Mouse (Mus musculus): ENCODE measurements at regions not wholly inside any gene's neighbourhood (a gene's known extent, or its start where the extent isn't known, plus 50 kb on each side); places are given as distances from the start of the nearest gene placed in this dataset.
"Not testable (repeated sequence)": the region's sequence is repeated elsewhere in the genome, so short reads cannot be mapped to it uniquely, and the experiment has no call there.

- ATAC-seq (ENCODE audit: low FRiP score) (no peak), DNase-seq (ENCODE audit: low spot score, missing footprints) (no peak)
- Histone ChIP-seq H3K27ac (ENCODE audit: low read depth, low read length) (no peak overlapping the region), H3K4me3 (ENCODE audit: low read depth, low read length) (no peak overlapping the region), H3K36me3 (ENCODE audit: control insufficient read depth, insufficient read depth, low read length) (no peaks in the 10 kb centered on the region), H3K9ac (ENCODE audit: low read length) (no peak overlapping the region), H3K9me3 (ENCODE audit: control insufficient read depth, low read length) (no peaks in the 10 kb centered on the region), H3K27me3 (ENCODE audit: control insufficient read depth, insufficient read depth, low read length) (no peaks in the 10 kb centered on the region), H3K4me2 (no peak overlapping the region), H3K4me1 (ENCODE audit: control insufficient read depth, insufficient read depth, low read length) (no peaks in the 10 kb centered on the region)
- 77% methylated on average over 5 of the region's 5 CpGs for WGBS
Observed at GRCm38 (mm10) chr17:48698456-48698855, 233.7 kb upstream of the Lrfn2 start.

DNA sequence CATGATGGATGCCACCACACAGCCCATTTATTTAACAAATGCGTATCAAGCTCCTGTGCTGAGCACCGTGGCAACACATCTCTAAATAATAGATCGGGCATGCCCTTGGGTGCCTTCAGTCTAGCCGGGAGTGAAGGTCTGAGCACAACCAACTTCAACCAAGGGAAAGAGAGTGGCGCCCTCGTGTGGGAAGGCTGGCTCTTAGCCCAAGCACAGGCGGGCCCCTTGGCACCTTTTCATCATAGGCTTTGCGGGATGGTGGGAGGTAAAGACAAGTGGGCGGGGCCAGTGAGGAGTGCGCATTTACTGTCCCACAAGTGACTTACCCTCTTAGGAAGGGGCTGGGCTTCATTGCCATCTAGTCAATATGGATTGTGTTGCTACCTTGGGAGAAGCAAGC is 231.6 kb upstream of the Lrfn2 start:
- Histone ChIP-seq H3K27me3 (ENCODE audit: control insufficient read depth, insufficient read depth, low read length) (no peaks in the 10 kb centered on the region), H3K9ac (ENCODE audit: low read length) (no peak overlapping the region), H3K9me3 (ENCODE audit: control insufficient read depth, low read length) (no peaks in the 10 kb centered on the region), H3K4me2 (no peak overlapping the region), H3K27ac (ENCODE audit: low read depth, low read length) (no peak overlapping the region), H3K36me3 (ENCODE audit: control insufficient read depth, insufficient read depth, low read length) (no peaks in the 10 kb centered on the region), H3K4me1 (ENCODE audit: control insufficient read depth, insufficient read depth, low read length) (no peaks in the 10 kb centered on the region), H3K4me3 (ENCODE audit: low read depth, low read length) (no peak overlapping the region)
- DNase-seq (ENCODE audit: low spot score, missing footprints) (no peak), ATAC-seq (ENCODE audit: low FRiP score) (no peak)
- WGBS, result 30% methylated on average over 10 of the region's 10 CpGs

GRCm38 (mm10) chr17:48720506-48720905 is 211.7 kb upstream of the Lrfn2 start:
- H3K4me2 ChIP-seq, result no peak overlapping the region
- ATAC-seq (ENCODE audit: low FRiP score), result no peak
- H3K27me3 ChIP-seq (ENCODE audit: control insufficient read depth, insufficient read depth, low read length), result no peaks in the 10 kb centered on the region
- no peak overlapping the region for H3K27ac ChIP-seq (ENCODE audit: low read depth, low read length)
- H3K4me3 ChIP-seq (ENCODE audit: low read depth, low read length), result no peak overlapping the region
- no peak overlapping the region for H3K9ac ChIP-seq (ENCODE audit: low read length)
- WGBS, result 91% methylated on average over 4 of the region's 4 CpGs
- H3K36me3 ChIP-seq (ENCODE audit: control insufficient read depth, insufficient read depth, low read length), result no peaks in the 10 kb centered on the region
- H3K4me1 ChIP-seq (ENCODE audit: control insufficient read depth, insufficient read depth, low read length), result no peaks in the 10 kb centered on the region
- DNase-seq (ENCODE audit: low spot score, missing footprints), result no peak
- no peaks in the 10 kb centered on the region for H3K9me3 ChIP-seq (ENCODE audit: control insufficient read depth, low read length)

DNA sequence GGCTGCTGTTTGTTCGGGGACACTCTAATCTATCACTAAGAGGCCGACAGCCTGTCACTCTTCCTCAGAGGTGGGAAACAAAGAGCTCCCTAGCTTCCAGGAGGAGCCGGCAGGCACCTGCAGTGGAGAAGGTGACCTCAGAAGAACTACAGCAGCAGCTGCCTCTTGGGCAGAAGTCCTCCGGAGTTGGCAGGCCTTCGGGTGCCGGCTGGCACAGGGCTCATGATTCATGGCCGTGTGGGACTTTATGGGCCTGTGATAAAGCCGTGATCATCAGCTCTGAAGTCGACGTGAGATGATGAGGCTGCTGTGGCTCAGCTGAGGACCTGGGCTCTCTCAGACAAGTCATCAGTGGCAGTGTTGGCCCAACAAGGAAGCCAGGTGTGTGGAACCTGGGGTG is 208.9 kb upstream of the Lrfn2 start:
- Histone ChIP-seq H3K4me1 (ENCODE audit: control insufficient read depth, insufficient read depth, low read length) (no peaks in the 10 kb centered on the region), H3K9me3 (ENCODE audit: control insufficient read depth, low read length) (no peaks in the 10 kb centered on the region), H3K27ac (ENCODE audit: low read depth, low read length) (no peak overlapping the region), H3K27me3 (ENCODE audit: control insufficient read depth, insufficient read depth, low read length) (no peaks in the 10 kb centered on the region), H3K4me2 (no peak overlapping the region), H3K36me3 (ENCODE audit: control insufficient read depth, insufficient read depth, low read length) (no peaks in the 10 kb centered on the region), H3K9ac (ENCODE audit: low read length) (no peak overlapping the region), H3K4me3 (ENCODE audit: low read depth, low read length) (no peak overlapping the region)
- ATAC-seq (ENCODE audit: low FRiP score), result no peak
- 87% methylated on average over 10 of the region's 10 CpGs for WGBS
- no peak for DNase-seq (ENCODE audit: low spot score, missing footprints)

GRCm38 (mm10) chr17:48724513-48725112 is 207.6 kb upstream of the Lrfn2 start:
- Histone ChIP-seq H3K9ac (ENCODE audit: low read length) (no peak overlapping the region), H3K9me3 (ENCODE audit: control insufficient read depth, low read length) (no peaks in the 10 kb centered on the region), H3K4me3 (ENCODE audit: low read depth, low read length) (no peak overlapping the region), H3K4me2 (no peak overlapping the region), H3K4me1 (ENCODE audit: control insufficient read depth, insufficient read depth, low read length) (no peaks in the 10 kb centered on the region), H3K27ac (ENCODE audit: low read depth, low read length) (no peak overlapping the region), H3K27me3 (ENCODE audit: control insufficient read depth, insufficient read depth, low read length) (no peaks in the 10 kb centered on the region), H3K36me3 (ENCODE audit: control insufficient read depth, insufficient read depth, low read length) (no peaks in the 10 kb centered on the region)
- ATAC-seq (ENCODE audit: low FRiP score), result no peak
- 86% methylated on average over 11 of the region's 11 CpGs for WGBS
- no peak for DNase-seq (ENCODE audit: low spot score, missing footprints)

DNA sequence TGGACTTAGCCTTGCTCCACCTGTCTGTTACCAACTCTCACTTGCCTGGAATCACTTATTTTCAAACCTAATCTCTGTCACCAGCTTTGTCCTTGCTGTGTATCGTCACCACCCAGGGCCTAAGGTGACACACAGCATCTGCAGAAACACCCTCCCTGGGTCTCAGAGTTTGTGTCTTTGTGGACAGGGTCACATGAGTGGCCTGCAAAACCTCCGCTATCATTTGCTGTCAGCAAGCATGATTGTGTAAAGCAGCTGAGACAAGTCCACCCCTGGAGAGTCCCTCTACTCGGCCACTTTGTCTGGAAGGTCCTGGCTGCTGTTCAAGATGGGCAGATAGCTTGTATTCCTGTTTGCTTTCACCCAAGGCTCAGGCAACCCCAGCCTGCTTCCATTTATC is 205.7 kb upstream of the Lrfn2 start:
- H3K4me3 ChIP-seq (ENCODE audit: low read depth, low read length), result no peak overlapping the region
- H3K27me3 ChIP-seq (ENCODE audit: control insufficient read depth, insufficient read depth, low read length), result no peaks in the 10 kb centered on the region
- 68% methylated on average over 3 of the region's 3 CpGs for WGBS
- no peak overlapping the region for H3K4me2 ChIP-seq
- no peak overlapping the region for H3K9ac ChIP-seq (ENCODE audit: low read length)
- ATAC-seq (ENCODE audit: low FRiP score) (no peak), DNase-seq (ENCODE audit: low spot score, missing footprints) (no peak)
- H3K27ac ChIP-seq (ENCODE audit: low read depth, low read length), result no peak overlapping the region
- H3K36me3 ChIP-seq (ENCODE audit: control insufficient read depth, insufficient read depth, low read length), result no peaks in the 10 kb centered on the region
- H3K4me1 ChIP-seq (ENCODE audit: control insufficient read depth, insufficient read depth, low read length), result no peaks in the 10 kb centered on the region
- no peaks in the 10 kb centered on the region for H3K9me3 ChIP-seq (ENCODE audit: control insufficient read depth, low read length)

- no peak for ATAC-seq (ENCODE audit: low FRiP score)
- no peak overlapping the region for H3K27ac ChIP-seq (ENCODE audit: low read depth, low read length)
Observed at GRCm38 (mm10) chr17:48733801-48734200, 198.4 kb upstream of the Lrfn2 start.

GRCm38 (mm10) chr17:48737181-48737580 is 195.0 kb upstream of the Lrfn2 start:
- not testable (repeated sequence) for H3K36me3 ChIP-seq (ENCODE audit: control insufficient read depth, insufficient read depth, low read length); H3K27ac ChIP-seq (ENCODE audit: low read depth, low read length); H3K9ac ChIP-seq (ENCODE audit: low read length); H3K4me2 ChIP-seq; DNase-seq (ENCODE audit: low spot score, missing footprints); H3K4me3 ChIP-seq (ENCODE audit: low read depth, low read length); H3K4me1 ChIP-seq (ENCODE audit: control insufficient read depth, insufficient read depth, low read length); ATAC-seq (ENCODE audit: low FRiP score); H3K9me3 ChIP-seq (ENCODE audit: control insufficient read depth, low read length); H3K27me3 ChIP-seq (ENCODE audit: control insufficient read depth, insufficient read depth, low read length)
- WGBS, result 91% methylated on average over 2 of the region's 2 CpGs

More at GRCm38 (mm10) chr17:48733801-48734200, 198.4 kb upstream of the Lrfn2 start:
- Histone ChIP-seq H3K27me3 (ENCODE audit: control insufficient read depth, insufficient read depth, low read length) (no peaks in the 10 kb centered on the region), H3K4me1 (ENCODE audit: control insufficient read depth, insufficient read depth, low read length) (no peaks in the 10 kb centered on the region; the same call in 1 of the 2 replicates), H3K9me3 (ENCODE audit: control insufficient read depth, low read length) (no peaks in the 10 kb centered on the region), H3K4me2 (no peak overlapping the region), H3K36me3 (ENCODE audit: control insufficient read depth, insufficient read depth, low read length) (no peaks in the 10 kb centered on the region), H3K4me3 (ENCODE audit: low read depth, low read length) (no peak overlapping the region), H3K9ac (ENCODE audit: low read length) (no peak overlapping the region)
- no peak for DNase-seq (ENCODE audit: low spot score, missing footprints)
- 90% methylated on average over 9 of the region's 9 CpGs for WGBS

GRCm38 (mm10) chr17:48738708-48739107 is 193.5 kb upstream of the Lrfn2 start:
- Histone ChIP-seq H3K36me3 (ENCODE audit: control insufficient read depth, insufficient read depth, low read length) (no peaks in the 10 kb centered on the region), H3K4me3 (ENCODE audit: low read depth, low read length) (no peak overlapping the region), H3K27me3 (ENCODE audit: control insufficient read depth, insufficient read depth, low read length) (no peaks in the 10 kb centered on the region), H3K4me1 (ENCODE audit: control insufficient read depth, insufficient read depth, low read length) (no peaks in the 10 kb centered on the region; the same call in 1 of the 2 replicates), H3K9ac (ENCODE audit: low read length) (no peak overlapping the region), H3K4me2 (no peak overlapping the region), H3K9me3 (ENCODE audit: control insufficient read depth, low read length) (no peaks in the 10 kb centered on the region), H3K27ac (ENCODE audit: low read depth, low read length) (no peak overlapping the region)
- WGBS, result 73% methylated on average over 5 of the region's 5 CpGs
- DNase-seq (ENCODE audit: low spot score, missing footprints), result no peak
- ATAC-seq (ENCODE audit: low FRiP score), result no peak

Measured in midbrain, embryonic 11.5 days (tissue).